Mouse (Mus musculus) heart, adult 2 months (tissue): Measurements from ENCODE around the gene Trpv5. TPM values are rescaled to one million over a fixed set of nuclear protein-coding genes. Genes with fewer than 3 reads are reported as not detected.

Experiments
- DNase-seq, 2 experiments: peaks; one replicate each; pipeline ENCODE4 v3.0.0; 2021
- H3K27ac ChIP-seq: fragments of 200-600 bp; 2 replicates; pipeline ENCODE4 v1.8.1; 2022
- H3K27me3 ChIP-seq: fragments of 200-500 bp; 2 replicates; pipeline ENCODE4 v1.6.1; 2012; ENCODE audit warnings: mild to moderate bottlenecking, low read length, inconsistent platforms, mixed read lengths; ENCODE audit not compliant: control insufficient read depth, insufficient read depth
- H3K36me3 ChIP-seq: fragments of 200-500 bp; 2 replicates; pipeline ENCODE4 v1.6.1; 2012; ENCODE audit warnings: low read length, inconsistent platforms; ENCODE audit not compliant: control insufficient read depth, insufficient read depth
- H3K4me1 ChIP-seq: fragments of 200-500 bp; 2 replicates; pipeline ENCODE4 v1.6.1; 2011; ENCODE audit warnings: low read length; ENCODE audit not compliant: control insufficient read depth, insufficient read depth
- H3K4me3 ChIP-seq: fragments of 200-600 bp; 2 replicates; pipeline ENCODE4 v1.8.1; 2022
- H3K79me2 ChIP-seq: fragments of 200-500 bp; replicated peaks from 2 replicates; pipeline ENCODE4 v1.6.1; 2012; ENCODE audit warnings: mild to moderate bottlenecking, inconsistent platforms, low read length, moderate library complexity, mixed read lengths; ENCODE audit not compliant: control insufficient read depth, insufficient read depth
- H3K9ac ChIP-seq: fragments of 200-500 bp; 2 replicates; pipeline ENCODE4 v1.6.1; 2012; ENCODE audit warnings: low read depth, mild to moderate bottlenecking, control low read depth, inconsistent platforms, low read length, mixed read lengths
- CTCF ChIP-seq: fragments of 200-600 bp; IDR thresholded peaks from 2 replicates; pipeline ENCODE4 v1.8.1; 2022; ENCODE audit warnings: antibody characterized with exemption, mild to moderate bottlenecking, moderate library complexity
- EP300 ChIP-seq: fragments of 200-500 bp; IDR thresholded peaks from 2 replicates; pipeline ENCODE4 v1.6.1; 2011; ENCODE audit warnings: low read depth, low read length, control low read depth; ENCODE audit not compliant: insufficient read depth
- POLR2A ChIP-seq: fragments of 200-500 bp; IDR thresholded peaks from 2 replicates; pipeline ENCODE4 v1.6.1; 2011; ENCODE audit warnings: mild to moderate bottlenecking, low read depth, low read length, control low read depth; ENCODE audit not compliant: insufficient read depth
- WGBS: fragments of 180-500 bp; shearing (Covaris S2); methylation state at CpG from one replicate; pipeline ENCODE4 v1.1.7; 2018; 5-methylcytosine and 5-hydroxymethylcytosine counted together
- intact Hi-C: fragments of 180-260 bp; cut with DNase I; formaldehyde crosslinking; loops from one replicate; pipeline ENCODE4 v1.15.1; 2025
- polyA plus RNA-seq: library from polyadenylated mRNA; depleted of rRNA; stranded (reverse); fragments of >200 nt; gene quantifications from 2 replicates; pipeline ENCODE4 v1.2.3, GENCODE M21; 2012
- total RNA-seq, 2 experiments: library from RNA; stranded (reverse); gene quantifications; 2 replicates each; pipeline ENCODE4 v1.2.3; 2021

Trpv5 gene
- total and polyA plus RNA-seq, 3 experiments, result not detected

- no peak overlapping the region for H3K27ac ChIP-seq
- TF ChIP-seq POLR2A (no peak), EP300 (no peak), CTCF (no peak)
- no peaks in the 10 kb centered on the region for H3K27me3 ChIP-seq
- DNase-seq, result no peak
- WGBS, result 74% methylated on average over 2 of the region's 2 CpGs
- intact Hi-C loops, result no loop called here
- H3K36me3 ChIP-seq, result no peaks in the 10 kb centered on the region
- no peaks in the 10 kb centered on the region for H3K79me2 ChIP-seq
- no peak overlapping the region for H3K4me3 ChIP-seq
- H3K4me1 ChIP-seq, result no peaks in the 10 kb centered on the region
- H3K9ac ChIP-seq, result no peak overlapping the region
These were observed 22.4 kb upstream of the Trpv5 start for GRCm38 (mm10) chr6:41702928-41703327.

GRCm38 (mm10) chr6:41701245-41701644 lies 20.7 kb upstream of the Trpv5 start:
- Histone ChIP-seq H3K79me2 (no peaks in the 10 kb centered on the region), H3K36me3 (no peaks in the 10 kb centered on the region), H3K4me1 (no peaks in the 10 kb centered on the region), H3K4me3 (no peak overlapping the region), H3K27me3 (no peaks in the 10 kb centered on the region), H3K27ac (no peak overlapping the region), H3K9ac (no peak overlapping the region)
- 63% methylated on average over 1 of the region's 1 CpGs for WGBS
- no peak for DNase-seq
- intact Hi-C loops, result no loop called here
- no peak for TF ChIP-seq POLR2A
- no peak for TF ChIP-seq EP300
- no peak for TF ChIP-seq CTCF

- Histone ChIP-seq H3K36me3 (no peaks in the 10 kb centered on the region), H3K27me3 (no peaks in the 10 kb centered on the region), H3K9ac (no peak overlapping the region), H3K79me2 (no peaks in the 10 kb centered on the region), H3K4me1 (no peaks in the 10 kb centered on the region), H3K4me3 (no peak overlapping the region), H3K27ac (no peak overlapping the region)
- no peak for DNase-seq
- no peak for TF ChIP-seq EP300
- intact Hi-C loops, result no loop called here
- WGBS, result 65% methylated on average over 1 of the region's 1 CpGs
These were observed 13.8 kb upstream of the Trpv5 start for GRCm38 (mm10) chr6:41694407-41694806.

GRCm38 (mm10) chr6:41692200-41692599 lies 11.6 kb upstream of the Trpv5 start:
- no peak for DNase-seq
- Histone ChIP-seq H3K4me3 (no peak overlapping the region), H3K9ac (no peak overlapping the region), H3K27ac (no peak overlapping the region), H3K4me1 (no peaks in the 10 kb centered on the region), H3K27me3 (no peaks in the 10 kb centered on the region), H3K79me2 (no peaks in the 10 kb centered on the region), H3K36me3 (no peaks in the 10 kb centered on the region)
- no peak for TF ChIP-seq POLR2A
- no peak for TF ChIP-seq CTCF
- no peak for TF ChIP-seq EP300
- intact Hi-C loops, result no loop called here

GRCm38 (mm10) chr6:41685596-41685995 lies 5.0 kb upstream of the Trpv5 start:
- Histone ChIP-seq H3K9ac (no peak overlapping the region), H3K27ac (no peak overlapping the region), H3K4me3 (no peak overlapping the region), H3K27me3 (no peaks in the 10 kb centered on the region), H3K36me3 (no peaks in the 10 kb centered on the region), H3K4me1 (no peaks in the 10 kb centered on the region), H3K79me2 (no peaks in the 10 kb centered on the region)
- WGBS, result 67% methylated on average over 3 of the region's 3 CpGs
- TF ChIP-seq EP300 (no peak), POLR2A (no peak), CTCF (no peak)
- DNase-seq, result no peak
- intact Hi-C loops, result no loop called here

- no peaks in the 10 kb centered on the region for H3K27me3 ChIP-seq
- no peak overlapping the region for H3K4me3 ChIP-seq
- intact Hi-C loops, result no loop called here
- no peak overlapping the region for H3K27ac ChIP-seq
- no peak overlapping the region for H3K9ac ChIP-seq
- no peaks in the 10 kb centered on the region for H3K36me3 ChIP-seq
- no peak for DNase-seq
- no peaks in the 10 kb centered on the region for H3K4me1 ChIP-seq
- no peak for TF ChIP-seq CTCF
- no peak for TF ChIP-seq EP300
- no peak for TF ChIP-seq POLR2A
- 40% methylated on average over 5 of the region's 5 CpGs for WGBS
- H3K79me2 ChIP-seq, result no peaks in the 10 kb centered on the region
These were observed 4.3 kb upstream of the Trpv5 start for GRCm38 (mm10) chr6:41684911-41685310.

- 59% methylated on average over 2 of the region's 2 CpGs for WGBS
- H3K36me3 ChIP-seq, result no peaks in the 10 kb centered on the region
- intact Hi-C loops, result no loop called here
These were observed 3.6 kb upstream of the Trpv5 start, which contains the start of gene Llcfc1 for GRCm38 (mm10) chr6:41684131-41684530. Gene Llcfc1, plus strand, starts transcription at chr6:41684431.

More at GRCm38 (mm10) chr6:41684131-41684530, 3.6 kb upstream of the Trpv5 start, which contains the start of gene Llcfc1:
- H3K79me2 ChIP-seq, result no peaks in the 10 kb centered on the region
- H3K9ac ChIP-seq, result no peak within 1 kb of the TSS
- H3K4me3 ChIP-seq, result no peak within 1 kb of the TSS
- no peak for TF ChIP-seq EP300
- no peak for TF ChIP-seq CTCF
- no peak for TF ChIP-seq POLR2A
- H3K4me1 ChIP-seq, result no peaks in the 10 kb centered on the region
- DNase-seq, result no peak
- no peak within 1 kb of the TSS for H3K27ac ChIP-seq
- H3K27me3 ChIP-seq, result no peaks in the 10 kb centered on the region
